Mouse (Mus musculus): ENCODE results near the gene Igf1r. TPM values are rescaled to one million over a fixed set of nuclear protein-coding genes. Genes with fewer than 3 reads are reported as not detected.

Gene Igf1r
- polyA plus RNA-seq, 1 experiment from 2014 or later = 36.8 TPM

DNA sequence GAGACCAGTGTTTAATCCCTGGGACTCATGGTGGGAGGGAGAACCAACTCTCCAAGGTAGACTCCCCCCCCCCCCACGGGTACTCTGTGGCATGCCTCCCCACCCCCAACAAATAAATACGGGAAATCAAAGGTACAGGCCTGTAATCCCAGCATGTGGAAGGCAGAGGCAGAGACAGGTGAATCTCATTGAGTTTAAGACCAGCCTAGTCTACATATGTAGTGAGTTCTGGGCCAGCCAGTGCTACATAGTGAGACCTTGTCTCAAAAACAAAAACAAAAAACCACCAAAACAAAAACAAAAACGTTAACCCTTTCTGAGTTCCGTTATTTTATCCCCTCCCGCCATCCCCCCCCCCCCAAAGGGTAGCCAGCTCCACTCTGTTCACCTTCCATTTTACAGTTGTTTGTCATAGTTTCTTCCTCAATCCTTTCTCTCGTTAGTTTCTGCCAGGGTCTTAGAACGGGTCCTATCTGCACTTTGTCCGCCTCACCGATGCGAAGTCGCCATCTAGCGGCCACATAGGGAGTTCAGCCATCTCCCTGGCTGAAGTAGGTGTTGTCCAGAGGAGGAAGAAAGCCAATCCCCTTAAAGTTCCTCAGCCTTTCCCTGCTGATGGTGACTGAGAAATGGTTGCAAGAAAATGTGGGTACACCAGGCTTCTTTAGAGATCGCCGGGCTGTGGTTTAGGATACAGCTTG lies 9.1 kb downstream of the Igf1r start:
- peaks cover 90% of the 10 kb centered on the region for H3K4me1 ChIP-seq
- ATAC-seq (ENCODE audit: low FRiP score, low read depth) = no peak

DNA sequence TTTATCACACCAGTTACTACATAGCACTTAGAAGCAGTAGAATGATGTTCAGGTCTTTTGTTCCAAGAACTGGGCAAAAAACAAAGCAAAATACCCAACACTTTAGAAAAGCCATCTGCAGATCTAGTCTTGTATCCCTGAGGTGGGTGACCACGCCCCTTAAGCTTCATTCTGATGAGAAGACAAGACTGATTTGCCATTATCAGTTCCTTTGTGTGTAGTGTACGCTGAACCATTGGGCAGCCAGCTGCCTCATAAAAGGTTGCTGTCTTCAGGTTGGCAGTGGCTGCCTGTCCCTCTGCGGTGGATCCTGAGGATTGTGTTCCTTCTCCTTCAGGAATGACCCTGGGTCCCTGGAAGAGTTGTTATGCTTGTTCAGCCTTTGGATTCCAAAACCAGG lies 11.1 kb downstream of the Igf1r start:
- no peaks in the 10 kb centered on the region for H3K9me3 ChIP-seq
- no peaks in the 10 kb centered on the region for H3K36me3 ChIP-seq
- no peak overlapping the region for H3K4me3 ChIP-seq
- no peak overlapping the region for H3K4me2 ChIP-seq (replicated peaks)
- H3K4me1 ChIP-seq = peaks cover 89% of the 10 kb centered on the region
- WGBS = 87% methylated on average over 3 of the region's 3 CpGs
- no peaks in the 10 kb centered on the region for H3K27me3 ChIP-seq
- no peak for ATAC-seq (ENCODE audit: low FRiP score, low read depth)
- no peak overlapping the region for H3K9ac ChIP-seq
- H3K27ac ChIP-seq = no peak overlapping the region; the same call in 1 of the 2 replicates

More for the DNA sequence above, 9.1 kb downstream of the Igf1r start:
- H3K4me3 ChIP-seq = no peak overlapping the region
- no peak overlapping the region; the same call in 1 of the 2 replicates for H3K4me2 ChIP-seq (replicated peaks)
- H3K27me3 ChIP-seq = no peaks in the 10 kb centered on the region
- H3K27ac ChIP-seq = no peak overlapping the region
- H3K9ac ChIP-seq = no peak overlapping the region
- H3K9me3 ChIP-seq = no peaks in the 10 kb centered on the region
- H3K36me3 ChIP-seq = no peaks in the 10 kb centered on the region
- 13% methylated on average over 14 of the region's 14 CpGs for WGBS

DNA sequence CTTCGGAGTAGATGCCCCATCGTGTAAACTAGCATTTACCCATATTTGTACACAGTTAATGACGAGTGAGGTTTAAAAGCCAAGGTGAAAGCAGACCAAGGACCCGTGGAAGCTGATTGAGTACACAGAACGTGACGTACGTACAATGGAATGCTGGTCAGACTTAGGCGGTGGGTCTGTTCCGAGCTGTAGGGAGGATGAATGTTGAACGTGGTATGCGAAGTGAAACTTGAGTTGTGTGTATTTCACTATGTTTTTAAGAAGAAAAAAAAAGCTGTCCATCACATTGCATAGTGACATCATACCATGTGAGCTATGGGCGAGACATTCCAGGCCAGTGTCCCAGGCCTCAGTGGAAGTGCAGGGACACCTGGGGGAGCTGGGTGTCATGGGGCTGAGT lies 15.8 kb downstream of the Igf1r start:
- Histone ChIP-seq H3K4me1 (peaks cover 82% of the 10 kb centered on the region), H3K4me3 (no peak overlapping the region), H3K9me3 (no peaks in the 10 kb centered on the region), H3K36me3 (peaks cover 13% of the 10 kb centered on the region; the same call in 1 of the 2 replicates), H3K27me3 (no peaks in the 10 kb centered on the region), H3K27ac (no peak overlapping the region), H3K9ac (no peak overlapping the region), H3K4me2 (replicated peaks) (no peak overlapping the region)
- no peak for ATAC-seq (ENCODE audit: low FRiP score, low read depth)
- WGBS = 63% methylated on average over 12 of the region's 12 CpGs

DNA sequence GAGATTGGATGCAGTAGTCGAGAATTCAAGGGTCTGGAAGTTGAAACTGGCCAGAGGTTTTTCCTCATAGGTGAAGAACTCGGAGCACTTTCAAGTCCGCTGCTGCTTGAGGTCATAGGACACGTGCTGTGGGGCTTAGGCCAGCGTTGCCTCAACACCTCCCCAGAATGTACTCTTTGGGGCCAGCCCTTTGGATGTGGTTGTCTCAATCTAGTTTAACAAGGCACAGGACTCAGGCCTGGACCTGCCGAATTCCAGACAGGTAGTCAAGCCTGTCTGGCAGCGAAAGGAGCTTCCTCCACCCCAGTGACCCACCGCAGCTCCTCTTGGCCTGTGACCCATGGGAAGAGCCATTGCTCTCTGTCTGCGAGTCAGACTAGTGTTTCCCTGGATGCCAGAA lies 16.4 kb downstream of the Igf1r start:
- Histone ChIP-seq H3K9ac (no peak overlapping the region), H3K27ac (no peak overlapping the region), H3K4me2 (replicated peaks) (no peak overlapping the region), H3K27me3 (no peaks in the 10 kb centered on the region), H3K4me3 (no peak overlapping the region), H3K4me1 (peaks cover 84% of the 10 kb centered on the region), H3K36me3 (peaks cover 13% of the 10 kb centered on the region; the same call in 1 of the 2 replicates), H3K9me3 (no peaks in the 10 kb centered on the region)
- WGBS = 80% methylated on average over 9 of the region's 9 CpGs
- no peak for ATAC-seq (ENCODE audit: low FRiP score, low read depth)

DNA sequence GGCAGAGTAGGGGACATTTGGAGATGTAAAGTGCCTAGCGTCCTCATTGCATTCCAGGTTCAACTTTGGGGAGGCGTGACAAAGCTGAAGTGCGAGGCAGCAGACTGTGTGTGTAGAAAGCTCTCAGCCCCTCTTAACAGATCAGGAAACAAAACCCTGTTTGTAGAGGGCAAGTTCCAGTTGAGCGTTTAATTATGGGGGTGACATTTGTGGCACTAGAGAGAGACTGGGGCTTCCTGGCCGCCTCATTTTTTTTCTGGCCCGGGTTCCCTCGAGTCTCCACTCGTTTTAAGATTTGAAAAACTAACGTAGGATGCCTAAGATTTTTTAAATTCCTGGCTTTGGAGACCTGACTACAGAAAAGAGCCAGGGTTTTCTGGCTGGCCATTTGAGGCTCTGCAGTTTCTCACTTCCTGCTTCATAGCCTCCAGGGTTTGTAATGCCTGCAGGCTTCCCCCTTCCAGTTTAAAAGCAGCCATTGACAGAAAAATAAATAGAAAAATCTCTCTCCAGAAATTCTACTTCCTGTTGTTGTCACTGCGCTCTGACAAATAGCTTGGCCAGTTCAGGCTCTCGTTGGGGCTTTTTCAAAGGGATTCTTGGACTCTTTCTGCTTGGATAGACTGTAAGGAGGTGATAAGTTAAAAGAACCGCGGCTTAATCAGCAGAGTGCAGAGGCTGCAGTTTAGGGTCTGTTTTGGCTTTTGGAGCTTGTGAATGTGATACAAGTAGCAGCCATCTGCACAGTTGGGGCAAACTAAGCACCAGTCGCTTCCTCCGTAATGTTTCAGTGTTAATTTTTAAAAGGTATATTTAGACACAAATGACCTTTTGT lies 20.8 kb downstream of the Igf1r start:
- no peak overlapping the region for H3K9ac ChIP-seq
- no peak overlapping the region for H3K4me3 ChIP-seq
- WGBS = 13% methylated on average over 15 of the region's 15 CpGs
- H3K36me3 ChIP-seq = peaks cover 13% of the 10 kb centered on the region; the same call in 1 of the 2 replicates
- H3K27me3 ChIP-seq = no peaks in the 10 kb centered on the region
- no peak for ATAC-seq (ENCODE audit: low FRiP score, low read depth)
- H3K4me2 ChIP-seq (replicated peaks) = peak overlapping the region; percentile 49
- H3K27ac ChIP-seq = peak overlapping the region; percentile 79
- H3K4me1 ChIP-seq = peaks cover 65% of the 10 kb centered on the region
- no peaks in the 10 kb centered on the region for H3K9me3 ChIP-seq

DNA sequence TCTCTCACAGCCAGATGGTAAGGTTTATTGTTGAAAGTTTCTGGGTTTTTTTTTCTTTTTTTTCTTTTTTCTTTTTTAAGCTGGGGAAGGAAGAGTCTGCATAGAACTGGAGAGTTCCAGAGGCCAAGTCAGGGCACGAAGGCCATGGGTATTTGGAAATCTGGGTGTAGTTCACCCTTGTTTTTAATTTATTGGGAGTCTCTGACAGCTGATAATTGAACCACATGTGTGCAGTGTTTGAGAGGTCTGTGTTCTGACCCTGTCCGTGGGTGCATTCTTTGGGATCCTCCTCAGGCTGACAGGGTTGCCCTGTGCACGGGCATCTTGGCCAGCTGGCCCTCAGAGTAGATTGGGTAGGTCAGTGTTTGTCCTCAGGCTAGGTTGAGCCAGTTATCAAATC lies 29.3 kb downstream of the Igf1r start:
- Histone ChIP-seq H3K4me2 (replicated peaks) (no peak overlapping the region), H3K36me3 (no peaks in the 10 kb centered on the region), H3K9ac (no peak overlapping the region), H3K4me1 (peaks cover 55% of the 10 kb centered on the region), H3K4me3 (no peak overlapping the region), H3K27me3 (no peaks in the 10 kb centered on the region), H3K9me3 (no peaks in the 10 kb centered on the region), H3K27ac (no peak overlapping the region)
- 31% methylated on average over 3 of the region's 3 CpGs for WGBS
- no peak for ATAC-seq (ENCODE audit: low FRiP score, low read depth)

DNA sequence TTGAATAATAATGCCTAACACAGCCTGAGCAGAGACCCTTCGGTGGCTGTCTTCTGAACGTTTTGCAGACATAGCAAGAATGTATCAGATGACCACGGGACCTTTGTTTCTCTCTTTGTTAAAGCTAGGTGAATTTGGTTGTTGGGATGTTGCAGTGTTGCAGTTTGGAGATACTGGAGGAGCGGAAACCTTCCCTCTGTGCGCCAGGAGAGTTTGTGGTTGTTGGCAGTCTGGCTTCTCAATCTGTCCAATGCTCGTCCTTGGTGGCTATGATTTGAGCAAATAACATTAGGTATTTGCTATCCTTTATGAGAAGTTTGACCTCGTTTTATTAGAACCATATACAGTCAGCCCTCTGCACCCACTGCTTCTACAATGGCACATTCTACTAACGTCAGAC lies 30.2 kb downstream of the Igf1r start:
- Histone ChIP-seq H3K4me2 (replicated peaks) (no peak overlapping the region), H3K9me3 (no peaks in the 10 kb centered on the region), H3K36me3 (no peaks in the 10 kb centered on the region; the same call in 1 of the 2 replicates), H3K9ac (no peak overlapping the region), H3K27me3 (no peaks in the 10 kb centered on the region), H3K4me3 (no peak overlapping the region), H3K27ac (no peak overlapping the region), H3K4me1 (peaks cover 55% of the 10 kb centered on the region)
- no peak for ATAC-seq (ENCODE audit: low FRiP score, low read depth)
- WGBS = 57% methylated on average over 8 of the region's 8 CpGs

DNA sequence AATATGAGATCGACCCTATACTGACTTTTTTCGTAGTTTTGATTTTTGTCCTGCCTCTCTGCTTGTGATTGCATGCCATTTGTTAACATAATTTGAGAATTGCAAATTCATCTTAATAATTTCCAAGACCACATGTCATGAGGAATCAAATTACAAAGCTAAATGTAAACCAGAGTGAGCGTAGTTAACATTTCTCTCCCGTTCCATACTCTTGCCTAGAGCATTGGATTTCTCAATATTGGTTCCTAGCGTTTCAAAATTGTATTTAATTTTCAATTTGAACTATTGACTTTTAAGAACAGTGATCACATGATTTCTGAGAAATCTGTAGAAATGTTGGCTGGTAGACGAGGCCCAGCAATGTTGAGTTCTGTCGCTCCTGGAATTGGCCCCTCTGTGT lies 30.8 kb downstream of the Igf1r start:
- no peaks in the 10 kb centered on the region for H3K27me3 ChIP-seq
- H3K9ac ChIP-seq = no peak overlapping the region
- WGBS = 77% methylated on average over 7 of the region's 7 CpGs
- no peak for ATAC-seq (ENCODE audit: low FRiP score, low read depth)
- H3K4me2 ChIP-seq (replicated peaks) = no peak overlapping the region
- peaks cover 55% of the 10 kb centered on the region for H3K4me1 ChIP-seq
- H3K36me3 ChIP-seq = no peaks in the 10 kb centered on the region; the same call in 1 of the 2 replicates
- no peak overlapping the region for H3K27ac ChIP-seq
- H3K9me3 ChIP-seq = no peaks in the 10 kb centered on the region
- no peak overlapping the region for H3K4me3 ChIP-seq

DNA sequence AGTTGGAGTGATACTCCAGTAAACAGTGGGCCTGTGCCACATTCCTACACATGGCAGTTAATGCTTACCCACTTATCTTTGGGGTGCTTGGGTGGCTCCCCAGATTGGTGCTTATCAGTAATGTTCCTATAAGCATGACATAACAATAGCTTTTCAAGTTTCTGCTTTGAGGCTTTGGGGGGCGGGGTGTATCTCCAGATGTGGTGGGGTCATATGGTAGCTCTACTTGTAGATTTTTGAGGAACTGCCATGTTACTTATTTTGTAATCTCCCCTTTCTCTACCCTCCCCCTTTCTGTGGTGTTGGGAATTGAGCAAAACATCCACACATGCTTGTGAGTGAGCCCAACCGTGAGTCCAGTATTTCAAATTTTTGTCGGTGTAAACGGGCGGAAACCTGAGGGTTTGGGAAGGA lies 32.4 kb downstream of the Igf1r start:
- WGBS = 77% methylated on average over 5 of the region's 5 CpGs
- no peak overlapping the region for H3K27ac ChIP-seq
- H3K9me3 ChIP-seq = no peaks in the 10 kb centered on the region
- H3K4me1 ChIP-seq = peaks cover 51% of the 10 kb centered on the region
- H3K27me3 ChIP-seq = no peaks in the 10 kb centered on the region
- no peak overlapping the region for H3K4me2 ChIP-seq (replicated peaks)
- H3K9ac ChIP-seq = no peak overlapping the region
- no peak for ATAC-seq (ENCODE audit: low FRiP score, low read depth)
- H3K4me3 ChIP-seq = no peak overlapping the region
- H3K36me3 ChIP-seq = peaks cover 3% of the 10 kb centered on the region; the same call in 1 of the 2 replicates

DNA sequence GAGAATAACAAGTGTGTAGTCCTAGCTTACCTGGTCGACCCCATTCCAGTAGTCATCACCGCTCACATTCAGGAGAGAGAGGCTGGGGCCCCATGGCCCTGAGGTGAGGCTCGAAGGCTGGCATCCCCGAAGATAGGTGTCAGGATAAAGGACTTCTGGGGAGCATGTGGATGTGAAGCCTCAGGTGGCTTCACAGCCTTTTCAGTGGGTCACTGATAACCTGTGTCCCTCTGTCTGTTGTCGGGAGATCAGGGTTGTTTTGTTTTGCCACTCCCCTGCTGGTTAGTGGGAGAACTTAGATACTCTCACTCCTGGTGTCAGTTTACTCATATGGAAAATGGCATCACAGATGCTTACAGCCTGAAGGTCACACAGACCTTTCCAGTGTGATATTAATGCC lies 32.9 kb downstream of the Igf1r start:
- Histone ChIP-seq H3K4me2 (replicated peaks) (no peak overlapping the region), H3K4me1 (peaks cover 51% of the 10 kb centered on the region), H3K9ac (no peak overlapping the region), H3K4me3 (no peak overlapping the region), H3K27ac (no peak overlapping the region), H3K9me3 (no peaks in the 10 kb centered on the region), H3K36me3 (peaks cover 4% of the 10 kb centered on the region; the same call in 1 of the 2 replicates), H3K27me3 (no peaks in the 10 kb centered on the region)
- 78% methylated on average over 5 of the region's 5 CpGs for WGBS
- no peak for ATAC-seq (ENCODE audit: low FRiP score, low read depth)

DNA sequence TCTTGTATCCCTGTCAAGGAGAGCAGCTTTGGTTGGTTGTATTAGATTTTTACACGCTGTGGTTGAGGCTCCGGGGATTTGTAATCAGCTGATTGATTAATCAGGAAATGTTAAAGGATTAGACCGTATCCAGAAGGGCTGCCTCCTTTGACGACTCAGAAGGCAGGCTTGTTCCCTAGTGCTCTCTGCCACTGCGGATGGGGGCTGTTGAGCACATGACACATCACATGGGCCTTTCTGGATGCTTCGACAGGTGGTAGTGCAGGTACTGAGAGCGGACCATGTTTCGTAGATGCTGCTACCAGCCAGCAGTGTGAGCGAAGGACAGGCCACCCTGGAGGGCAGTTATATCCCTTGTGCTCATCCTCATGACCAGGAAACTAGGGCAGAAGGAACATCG lies 33.6 kb downstream of the Igf1r start:
- Histone ChIP-seq H3K9ac (no peak overlapping the region), H3K27ac (no peak overlapping the region), H3K9me3 (no peaks in the 10 kb centered on the region), H3K4me3 (no peak overlapping the region), H3K36me3 (peaks cover 4% of the 10 kb centered on the region; the same call in 1 of the 2 replicates), H3K4me2 (replicated peaks) (no peak overlapping the region), H3K27me3 (no peaks in the 10 kb centered on the region), H3K4me1 (peaks cover 45% of the 10 kb centered on the region)
- WGBS = 78% methylated on average over 10 of the region's 10 CpGs
- no peak for ATAC-seq (ENCODE audit: low FRiP score, low read depth)

DNA sequence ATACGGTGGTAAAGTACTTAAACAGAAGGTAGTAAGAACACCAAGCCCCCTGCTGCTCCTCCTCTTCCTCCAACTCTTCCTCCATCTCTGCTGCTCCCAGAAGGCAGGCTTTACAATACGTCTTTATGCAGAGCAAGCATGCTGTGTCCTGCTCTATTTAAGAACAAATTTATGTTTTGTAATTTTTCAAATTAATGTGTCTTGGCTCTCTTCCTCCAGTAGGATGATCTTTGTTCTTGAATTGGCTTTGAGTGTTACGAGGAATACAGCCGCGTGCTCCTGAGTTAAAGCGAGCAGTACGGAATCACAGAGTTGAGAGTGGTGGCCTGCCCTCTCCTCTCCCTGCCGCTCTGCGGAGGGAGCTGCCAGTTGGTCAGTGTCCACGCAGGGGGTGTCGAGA lies 34.2 kb downstream of the Igf1r start:
- Histone ChIP-seq H3K27ac (no peak overlapping the region), H3K4me3 (no peak overlapping the region), H3K4me2 (replicated peaks) (no peak overlapping the region), H3K27me3 (no peaks in the 10 kb centered on the region), H3K9ac (no peak overlapping the region), H3K9me3 (no peaks in the 10 kb centered on the region), H3K4me1 (peaks cover 40% of the 10 kb centered on the region), H3K36me3 (peaks cover 4% of the 10 kb centered on the region; the same call in 1 of the 2 replicates)
- ATAC-seq (ENCODE audit: low FRiP score, low read depth) = no peak
- WGBS = 74% methylated on average over 11 of the region's 11 CpGs

All from limb, embryonic 13.5 days (tissue).